In genomic region chr4:105973769-105974397, GRCm38 (mm10) we compare ENCODE assay signal across 14 mouse cellular contexts.
"Had no signal": no experiment of that assay in that cellular context is flagged by ENCODE, and none has a peak within 500 bp of the region (broad histone marks: within the 10 kb centered on the region; RNA-seq: fewer than 3 reads in every experiment).

No protein-coding gene starts in this region.

- H3K4me2 ChIP-seq: kidney, embryonic 15.5 days; limb, embryonic 13.5 days; liver, embryonic 11.5 days; lung, embryonic 15.5 days; neural tube, embryonic 12.5 days; stomach, embryonic 15.5 days had no signal

- H3K9ac ChIP-seq: kidney, embryonic 15.5 days; limb, embryonic 13.5 days; lung, embryonic 15.5 days; neural tube, embryonic 12.5 days; stomach, embryonic 15.5 days had no signal

- H3K27ac ChIP-seq: kidney, embryonic 15.5 days; limb, embryonic 13.5 days; lung, embryonic 15.5 days; midbrain, embryonic 10.5 days; neural tube, embryonic 12.5 days; stomach, embryonic 15.5 days had no signal

- H3K9me3 ChIP-seq: kidney, embryonic 15.5 days; limb, embryonic 13.5 days; lung, embryonic 15.5 days; midbrain, embryonic 10.5 days; neural tube, embryonic 12.5 days; stomach, embryonic 15.5 days had no signal

- H3K4me1 ChIP-seq: stomach, embryonic 15.5 days had no signal

- H3K36me3 ChIP-seq: kidney, embryonic 15.5 days; limb, embryonic 13.5 days; lung, embryonic 15.5 days; midbrain, embryonic 10.5 days; neural tube, embryonic 12.5 days; stomach, embryonic 15.5 days had no signal

- DNase-seq: kidney, adult 2 months; kidney, postnatal 14 days; left cerebral cortex, postnatal 4 days; midbrain, embryonic 14.5 days; retina, postnatal 1 day; thymus, adult 2 months; thymus, postnatal 25 days had no signal

- H3K27me3 ChIP-seq: kidney, embryonic 15.5 days; limb, embryonic 13.5 days; lung, embryonic 15.5 days; neural tube, embryonic 12.5 days; stomach, embryonic 15.5 days had no signal

- H3K4me3 ChIP-seq: kidney, embryonic 15.5 days; limb, embryonic 13.5 days; lung, embryonic 15.5 days; midbrain, embryonic 10.5 days; neural tube, embryonic 12.5 days; stomach, embryonic 15.5 days had no signal
